Mouse (Mus musculus) monocyte, adult 2 months (primary cell): ENCODE data around the gene Mafb.

Experiments
- DNase-seq, 2 experiments: peaks; one replicate each; pipeline ENCODE4 v3.0.0; 2022; ENCODE audit warnings: low spot score in 2 of 2, low read depth in 1 of 2

Gene Mafb

DNA sequence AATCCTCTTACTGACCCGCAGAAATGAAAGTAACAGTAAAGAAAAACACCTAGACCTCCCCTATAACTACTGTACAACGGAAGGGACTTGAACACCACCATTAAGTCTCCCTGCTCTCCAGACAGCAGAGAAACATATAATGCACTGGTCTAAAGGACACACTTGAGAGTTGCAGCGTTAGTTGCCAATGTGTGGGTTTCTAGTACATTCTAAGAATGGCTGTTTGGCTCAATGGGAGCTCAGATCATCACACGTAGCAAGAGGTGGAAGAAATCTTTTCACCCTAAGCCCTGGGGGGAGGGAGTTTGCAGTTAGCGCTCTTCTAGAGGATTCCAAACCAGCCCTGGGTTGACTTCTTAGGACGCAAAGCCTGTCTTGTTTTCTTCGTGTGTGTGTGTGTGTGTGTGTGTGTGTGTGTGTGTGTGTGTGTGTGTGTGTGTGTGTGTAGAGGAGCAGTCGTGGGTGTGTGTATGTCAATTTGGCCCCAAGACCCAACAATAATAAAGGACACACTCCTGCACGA is 2.7 kb downstream of the Mafb start:
- no peak for DNase-seq

DNA sequence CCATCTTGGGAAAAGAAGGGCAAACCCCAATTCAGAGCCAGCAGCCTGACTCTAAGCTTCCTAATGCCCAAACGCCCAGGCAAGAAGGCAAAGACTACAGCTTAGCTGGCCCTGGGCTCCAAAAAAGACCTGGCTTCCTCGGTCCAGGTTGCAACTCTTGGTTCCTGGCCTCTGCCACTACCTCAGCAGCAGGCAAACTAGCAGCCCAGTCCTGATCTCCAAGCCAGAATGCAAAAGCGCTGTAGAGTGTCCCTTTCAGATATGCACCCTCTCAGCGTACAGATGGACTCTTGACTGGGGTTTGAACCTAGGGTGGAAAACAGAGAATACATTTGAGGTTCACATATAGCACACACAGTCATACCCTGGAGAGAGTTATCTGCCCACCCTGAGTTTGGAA is 3.7 kb downstream of the Mafb start:
- no peak for DNase-seq

DNA sequence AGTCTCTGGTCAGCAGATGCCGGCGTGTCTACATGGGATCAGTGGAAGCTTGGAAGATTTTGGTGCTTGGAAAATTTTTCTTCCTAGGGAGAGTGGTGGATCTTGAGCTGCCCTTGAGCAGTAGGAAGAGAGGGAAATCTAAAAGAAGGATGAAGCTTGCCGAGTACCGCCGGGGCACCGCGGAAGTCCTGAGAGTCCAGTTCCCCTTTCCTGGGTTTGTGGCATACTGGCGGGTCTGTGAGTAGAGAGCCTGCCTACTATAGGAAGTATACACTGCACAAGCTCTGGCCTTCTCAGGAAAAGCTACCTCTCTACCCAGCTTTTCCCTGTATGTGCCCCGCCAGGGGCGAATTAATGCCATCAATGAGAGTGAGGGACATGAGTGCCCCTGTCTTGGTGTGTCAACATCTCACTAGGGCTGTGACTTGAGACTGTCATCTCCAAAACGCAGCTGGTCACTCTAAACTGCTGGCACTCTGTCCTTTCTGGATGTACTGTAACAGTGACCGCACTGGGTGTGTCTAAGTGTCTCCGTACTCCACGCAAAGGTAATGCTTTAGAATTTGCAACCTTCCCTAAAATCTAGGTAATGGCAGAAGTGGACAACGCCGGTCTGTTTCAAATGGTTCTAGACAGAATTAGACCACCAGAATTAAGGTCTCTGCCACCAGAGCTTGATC is 5.3 kb downstream of the Mafb start:
- DNase-seq: peak in 1 of 2 experiments; percentile 52

DNA sequence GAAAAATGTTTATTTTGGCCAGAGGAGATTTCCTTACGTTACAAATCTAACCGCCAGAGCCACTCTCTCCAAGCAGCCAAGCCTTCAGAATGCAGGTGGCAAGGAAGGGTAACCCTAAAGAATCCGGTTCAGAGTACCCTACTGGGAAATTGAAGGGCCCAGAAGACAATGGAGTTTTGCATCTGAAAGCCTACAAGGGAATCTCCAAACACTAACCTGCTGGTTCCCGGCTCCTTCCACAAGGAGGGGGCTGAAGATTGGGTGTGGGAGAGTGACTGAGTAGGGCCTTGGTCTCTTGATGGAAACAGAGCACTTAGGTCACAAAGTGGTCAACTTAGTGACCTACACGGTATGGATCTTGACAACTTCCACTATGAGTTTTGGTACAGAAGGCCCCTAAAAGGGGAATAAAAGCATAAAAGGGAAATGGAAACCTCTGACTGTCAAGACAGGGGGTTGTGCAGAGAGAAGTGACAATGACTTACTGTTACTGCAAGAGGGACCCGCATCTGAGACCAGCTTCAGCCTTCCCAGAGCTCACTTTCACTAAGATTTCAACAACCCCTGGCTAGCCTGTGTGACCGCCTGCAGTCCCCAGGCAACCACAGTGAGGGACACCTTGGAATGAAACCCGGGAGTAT is 6.5 kb downstream of the Mafb start:
- DNase-seq: peak in 1 of 2 experiments; percentile 14

DNA sequence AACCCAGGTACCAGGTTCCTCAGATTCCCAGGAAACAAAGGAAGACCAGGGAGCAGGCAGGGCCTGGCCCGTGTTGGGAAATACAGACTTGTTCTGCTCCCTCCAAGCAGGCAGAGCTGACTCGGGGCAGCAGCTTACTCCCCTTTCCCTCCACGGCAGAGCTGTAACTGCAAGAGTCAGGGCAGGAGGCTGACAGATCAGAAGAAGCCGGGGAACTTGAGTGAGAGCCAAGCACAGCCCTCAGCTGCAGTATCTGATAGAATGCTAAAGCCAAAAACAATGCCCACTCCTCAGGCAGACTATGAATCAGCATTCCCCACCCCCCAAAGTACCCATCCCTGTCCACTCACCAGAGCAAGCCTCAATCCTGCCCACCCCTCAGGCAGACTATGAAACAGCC is 8.0 kb downstream of the Mafb start:
- DNase-seq: no peak

DNA sequence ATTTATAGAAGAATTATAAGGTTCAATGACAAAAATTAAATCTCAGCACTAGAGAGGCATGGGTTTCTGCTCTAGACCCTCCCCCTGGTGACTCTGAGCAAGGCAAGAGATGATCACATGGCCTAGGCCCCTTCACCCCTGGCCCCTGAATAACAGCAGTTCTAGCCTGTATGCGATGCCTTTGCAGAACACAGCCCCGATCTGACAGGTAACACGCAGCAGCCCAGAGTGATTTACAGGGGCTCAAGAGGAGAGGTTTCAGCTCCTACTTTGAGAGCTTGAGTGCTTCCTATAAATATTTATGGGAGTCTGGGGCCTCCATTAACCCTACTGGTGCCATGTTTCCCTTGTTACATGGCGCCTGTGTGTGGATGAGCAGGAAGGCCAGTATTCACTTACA is 9.4 kb downstream of the Mafb start:
- no peak for DNase-seq

DNA sequence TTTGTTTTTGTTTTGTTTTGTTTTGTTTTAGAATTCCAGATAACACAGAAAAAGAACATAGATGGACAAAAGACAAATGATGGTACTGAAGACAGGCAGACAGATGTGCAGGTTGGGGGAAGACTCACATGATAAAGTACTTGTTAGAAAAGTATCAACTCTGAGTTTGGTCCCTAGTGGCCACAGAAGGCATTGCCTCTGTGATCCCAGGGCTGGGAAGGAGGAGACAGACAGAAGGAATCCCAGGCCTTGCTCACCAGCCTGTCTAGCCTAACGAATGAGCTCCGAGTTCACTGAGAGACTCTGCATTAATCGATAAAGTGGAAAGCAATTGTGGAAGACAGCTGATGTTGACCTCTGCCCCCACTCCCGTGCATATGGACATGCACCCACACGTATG is 10.7 kb downstream of the Mafb start:
- no peak for DNase-seq

DNA sequence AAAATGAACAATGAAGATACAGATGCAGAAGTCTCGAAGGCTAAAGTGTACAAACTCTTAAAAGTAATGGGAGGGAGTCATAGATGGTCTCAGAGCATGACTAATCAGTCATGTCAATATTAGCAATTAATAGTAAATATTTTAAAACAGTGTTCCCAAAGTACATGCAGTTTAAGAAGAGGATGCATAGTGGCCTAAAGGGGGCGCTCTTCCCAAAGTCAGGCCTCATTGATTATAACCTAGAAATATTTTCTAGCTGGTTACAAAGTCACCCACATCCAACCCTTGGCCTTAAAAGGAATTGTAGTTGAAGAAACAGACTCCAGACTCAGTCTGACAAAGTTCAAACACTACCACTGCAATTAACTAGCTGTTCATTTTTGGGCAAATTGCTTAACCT is 12.5 kb downstream of the Mafb start:
- no peak for DNase-seq

DNA sequence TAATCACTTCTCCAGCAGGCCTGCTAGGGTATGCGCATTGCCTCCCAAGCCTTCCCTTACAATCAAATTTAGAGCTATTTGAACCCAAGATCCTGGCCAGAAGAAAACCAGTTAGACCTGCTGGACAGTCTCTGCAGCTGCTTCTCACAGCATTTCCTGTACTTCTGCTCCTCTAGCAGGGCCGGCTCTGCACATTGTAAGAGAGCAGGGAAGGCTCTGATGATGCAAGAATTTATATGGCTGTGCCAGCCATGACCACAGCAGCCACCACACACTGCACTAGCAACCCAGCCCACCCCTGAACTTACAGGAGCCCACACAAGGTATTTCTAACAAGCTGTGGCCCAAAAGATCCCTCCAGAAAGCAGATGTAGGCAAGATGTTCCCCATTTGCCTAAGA is 13.3 kb downstream of the Mafb start:
- no peak for DNase-seq

DNA sequence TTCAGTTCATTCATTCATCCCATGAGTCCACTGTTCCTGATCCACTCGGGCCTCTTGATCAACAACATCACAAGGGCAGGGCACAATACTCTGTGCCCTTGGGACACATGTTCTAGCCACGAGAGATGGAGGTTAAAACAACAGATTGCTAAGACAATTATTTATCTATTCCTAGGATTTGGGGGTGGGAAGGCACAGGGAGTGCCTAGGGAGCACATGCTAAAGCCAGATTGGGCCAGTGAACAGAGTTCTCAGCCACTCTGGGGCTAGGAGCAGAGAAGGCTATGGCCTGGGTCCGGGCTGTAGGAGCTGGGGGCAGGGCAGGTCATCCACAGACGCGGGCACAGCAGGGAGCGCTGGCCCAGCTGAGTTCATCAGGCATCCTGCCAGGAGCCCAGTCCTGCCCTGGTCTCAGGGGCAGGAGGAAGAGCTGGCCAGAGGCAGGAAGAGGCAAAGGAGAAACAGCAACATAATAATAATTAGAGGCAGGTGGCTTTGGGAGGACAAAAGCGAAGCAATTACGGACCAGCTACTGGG is 15.8 kb downstream of the Mafb start:
- DNase-seq: no peak

DNA sequence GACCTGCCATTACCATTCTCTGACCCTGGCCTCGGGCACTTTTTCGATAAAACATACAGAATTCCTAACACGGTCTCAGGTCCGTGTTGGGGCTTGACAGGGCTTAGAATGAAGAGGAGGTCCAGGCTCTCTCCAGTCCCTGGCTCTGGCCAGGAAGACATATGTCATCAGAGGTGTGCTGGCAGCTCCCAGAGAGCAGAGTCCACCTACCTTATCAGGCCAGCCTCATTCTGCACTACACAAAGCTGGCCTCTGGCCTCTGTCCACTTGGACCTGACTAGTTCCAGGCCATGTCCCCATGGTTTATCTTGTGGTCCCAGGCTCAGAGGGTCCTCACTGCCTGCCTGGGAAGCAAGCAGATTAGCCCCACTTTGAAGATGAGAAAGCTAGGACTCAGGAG is 17.3 kb downstream of the Mafb start:
- DNase-seq: no peak

DNA sequence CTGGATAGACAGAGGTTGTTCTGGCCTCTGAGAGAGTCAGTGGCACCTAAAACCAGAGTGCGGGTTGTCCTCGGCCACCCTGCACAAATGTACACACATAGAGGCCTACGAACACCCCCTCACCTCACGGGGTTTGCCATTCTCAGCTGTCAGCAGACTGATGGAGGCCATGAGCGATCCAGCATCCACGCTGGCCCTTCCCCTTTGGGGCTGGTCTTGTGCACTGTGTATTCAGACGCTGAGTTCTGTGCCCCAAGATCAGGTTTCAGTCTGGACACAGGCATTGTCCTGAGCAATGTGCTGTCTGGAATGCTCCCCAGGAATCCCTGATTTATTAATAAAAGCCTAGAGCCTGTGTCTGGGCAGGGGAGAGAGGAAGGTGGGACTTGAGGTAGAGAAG is 18.1 kb downstream of the Mafb start:
- no peak for DNase-seq

DNA sequence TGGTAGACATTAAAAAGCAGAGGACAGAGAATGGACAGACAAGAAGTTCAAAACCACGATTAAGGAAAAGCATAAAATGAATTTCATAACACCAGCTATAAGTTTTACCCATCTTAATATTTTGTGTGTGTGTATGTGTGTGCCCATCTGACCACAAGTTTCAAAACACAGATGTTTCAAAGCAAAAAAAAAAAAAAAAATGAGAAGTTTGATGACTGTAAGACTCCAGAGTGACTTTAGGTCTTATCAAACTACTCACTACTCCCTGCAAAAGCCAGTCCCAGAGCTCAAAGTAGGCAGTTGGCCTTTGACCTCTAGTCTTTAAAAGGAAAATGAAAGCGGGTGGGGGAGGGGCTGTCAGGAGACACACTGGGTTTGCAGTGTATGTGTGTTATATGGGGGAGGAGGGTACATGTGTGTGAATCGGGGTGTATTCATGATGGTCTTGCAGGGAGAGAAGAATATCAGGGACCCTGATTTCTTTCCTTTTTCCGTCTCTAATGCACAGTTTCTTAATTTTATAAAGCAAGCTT is 18.7 kb downstream of the Mafb start:
- DNase-seq: no peak

DNA sequence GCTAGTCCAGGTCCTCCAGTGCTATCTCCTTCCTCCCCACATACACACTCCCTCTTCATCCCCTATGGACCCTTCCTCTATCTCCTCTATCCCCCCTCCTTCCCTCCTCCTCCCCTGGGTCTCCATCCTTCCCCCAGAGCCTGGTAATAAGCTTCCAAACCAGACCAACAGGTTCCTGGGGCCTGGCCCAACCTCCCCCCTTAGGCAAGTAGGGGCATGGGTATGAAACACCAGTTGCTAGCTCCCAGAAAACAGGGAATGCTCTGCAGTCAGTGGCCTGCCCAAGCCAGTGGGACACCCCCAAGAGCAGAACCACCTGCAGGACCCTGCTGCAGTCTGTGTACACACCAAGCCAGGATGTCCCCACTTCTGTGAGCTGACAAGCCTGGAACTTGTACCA is 21.2 kb downstream of the Mafb start:
- DNase-seq: no peak

DNA sequence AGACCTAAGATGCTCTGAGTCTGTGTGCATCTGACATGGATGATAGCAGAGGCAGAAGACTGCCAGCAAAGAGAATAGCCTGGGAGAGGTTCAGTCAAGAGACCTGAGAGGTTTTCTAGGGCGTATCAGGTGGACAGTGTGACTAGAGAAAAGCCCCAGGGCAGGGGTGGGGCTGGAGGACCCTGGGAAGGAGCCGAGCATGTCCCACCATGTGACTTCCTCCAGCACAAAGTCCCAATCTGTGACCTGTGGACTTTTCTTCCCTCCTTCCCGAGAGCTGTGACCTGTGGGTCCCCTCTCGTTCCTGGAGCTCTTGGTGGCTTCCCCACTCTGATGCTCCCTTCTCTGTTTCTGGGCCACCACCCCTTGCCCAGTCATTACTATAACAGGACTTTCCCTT is 26.7 kb downstream of the Mafb start:
- no peak for DNase-seq

DNA sequence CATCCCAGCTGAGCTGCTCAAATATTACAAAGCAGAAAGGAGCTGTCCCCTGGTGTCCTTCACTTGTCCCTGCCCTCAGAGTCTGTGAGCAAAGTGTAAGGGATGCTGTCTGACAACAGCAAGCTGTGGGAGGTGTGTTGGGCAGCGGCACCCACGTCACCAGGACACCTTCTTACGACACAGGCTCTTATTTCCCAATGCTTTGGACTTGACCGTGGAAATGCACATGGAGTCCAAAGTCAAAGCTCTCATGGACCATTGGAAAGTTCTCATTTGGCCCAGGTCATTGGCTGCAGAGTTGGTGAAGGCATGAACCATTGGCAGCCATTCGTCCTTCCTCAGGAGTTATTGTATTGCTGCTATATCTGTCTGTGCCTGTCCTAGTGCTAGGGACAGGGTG is 27.3 kb downstream of the Mafb start:
- DNase-seq: no peak

DNA sequence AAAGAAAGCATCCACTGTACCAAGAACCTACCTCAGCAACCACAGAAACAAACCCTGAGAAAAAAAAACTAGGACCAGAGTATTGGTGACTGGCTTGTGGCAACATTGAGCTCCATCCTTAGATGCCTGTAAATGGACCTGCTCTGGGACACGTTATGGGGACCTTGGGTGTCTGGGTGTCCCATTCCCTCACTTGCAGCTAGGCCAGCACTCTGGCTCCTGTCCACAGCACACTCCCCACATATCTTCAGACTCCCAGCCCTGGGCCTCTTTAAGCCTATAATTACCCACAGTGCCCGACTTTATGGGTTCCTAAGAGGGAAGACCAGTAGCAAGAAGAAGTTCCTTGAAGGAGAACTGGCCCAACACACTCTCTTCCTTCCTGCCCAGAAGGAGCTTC is 30.8 kb downstream of the Mafb start:
- DNase-seq: no peak

DNA sequence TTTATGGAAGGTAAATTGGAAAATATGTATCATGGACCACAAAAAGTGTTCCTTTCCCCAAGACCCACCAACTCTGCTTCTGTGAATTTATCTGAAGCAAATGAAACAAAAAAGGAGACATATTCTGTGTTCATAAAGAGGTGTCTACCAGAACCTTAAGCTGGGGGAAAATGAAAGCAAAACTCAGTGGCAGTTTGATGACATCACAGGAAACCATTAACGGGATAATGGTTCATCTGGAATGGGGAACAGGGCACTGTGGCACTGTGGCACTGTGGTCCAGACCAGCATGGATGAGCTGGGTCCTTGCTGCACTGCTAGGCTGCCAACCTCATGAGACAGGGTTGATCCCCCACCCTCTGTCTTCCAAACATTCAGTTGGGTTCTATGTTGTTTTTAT is 31.8 kb downstream of the Mafb start:
- no peak for DNase-seq

DNA sequence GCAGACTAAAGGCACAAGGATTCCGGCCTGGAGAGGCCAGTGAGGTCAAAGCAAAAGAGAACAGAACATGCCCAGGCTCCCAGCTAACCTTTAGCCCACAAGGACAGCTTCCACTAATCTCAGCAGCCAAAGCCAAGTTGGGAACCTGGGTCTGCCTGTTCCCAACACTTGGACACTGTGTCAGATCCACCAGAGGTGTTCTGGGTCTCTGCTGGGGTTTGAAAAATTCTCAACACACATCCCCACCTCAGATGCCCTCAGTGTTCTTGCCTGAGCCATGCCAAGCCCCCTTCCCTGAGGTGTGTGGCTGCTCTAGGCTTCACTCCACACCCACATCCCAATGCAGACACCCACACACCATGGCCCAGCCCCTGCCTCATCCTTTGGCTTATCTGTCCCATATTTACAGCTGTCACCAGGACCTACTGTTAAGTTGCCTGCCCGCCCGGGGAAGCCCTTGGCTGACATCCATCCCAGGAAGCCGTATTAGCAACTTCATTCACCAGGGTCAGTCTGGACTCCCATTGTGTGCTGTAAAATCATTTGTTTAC is 32.7 kb downstream of the Mafb start, which contains the start of gene Gm826:
Gene Gm826 (minus strand): TSS at position 52 of the 551 bp plus-strand sequence.
- no peak for DNase-seq

DNA sequence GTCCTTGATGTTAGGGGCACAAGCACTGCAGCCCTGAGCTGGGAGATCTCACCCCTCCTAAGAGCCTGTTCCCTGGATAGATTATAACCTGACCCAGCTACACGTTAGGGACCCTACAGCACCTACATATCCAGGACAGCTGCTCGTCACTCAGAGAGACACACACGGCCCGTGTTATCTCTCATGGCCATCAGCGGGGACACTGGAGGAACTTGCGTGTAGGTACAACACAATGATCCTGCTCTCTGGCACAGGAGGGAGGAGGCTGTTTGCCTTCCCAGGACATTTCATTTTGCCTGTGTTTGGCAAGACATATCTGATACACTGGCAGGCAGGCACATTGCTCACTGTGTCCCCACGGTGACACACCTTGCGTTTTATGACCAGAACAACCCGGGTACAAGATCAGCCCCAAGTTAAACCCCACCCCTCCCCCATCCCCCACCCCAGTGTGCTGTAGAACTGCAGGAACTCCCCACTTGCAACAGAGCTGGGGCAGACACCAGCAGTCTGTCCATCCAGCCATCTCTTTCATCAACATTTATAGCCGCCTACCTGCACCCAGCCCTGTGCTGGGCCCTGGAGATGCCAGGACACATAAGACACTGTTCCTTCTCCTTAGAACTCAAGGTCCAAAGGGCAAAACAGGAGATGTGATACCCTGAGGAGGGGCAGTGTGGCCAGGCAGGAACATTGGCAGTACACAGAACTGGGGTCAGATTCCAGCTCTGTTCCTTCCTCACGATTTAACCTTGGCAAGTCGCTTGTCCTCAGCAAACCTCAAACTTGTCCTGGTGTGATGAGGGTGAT is 34.1 kb downstream of the Mafb start:
- no peak for DNase-seq

DNA sequence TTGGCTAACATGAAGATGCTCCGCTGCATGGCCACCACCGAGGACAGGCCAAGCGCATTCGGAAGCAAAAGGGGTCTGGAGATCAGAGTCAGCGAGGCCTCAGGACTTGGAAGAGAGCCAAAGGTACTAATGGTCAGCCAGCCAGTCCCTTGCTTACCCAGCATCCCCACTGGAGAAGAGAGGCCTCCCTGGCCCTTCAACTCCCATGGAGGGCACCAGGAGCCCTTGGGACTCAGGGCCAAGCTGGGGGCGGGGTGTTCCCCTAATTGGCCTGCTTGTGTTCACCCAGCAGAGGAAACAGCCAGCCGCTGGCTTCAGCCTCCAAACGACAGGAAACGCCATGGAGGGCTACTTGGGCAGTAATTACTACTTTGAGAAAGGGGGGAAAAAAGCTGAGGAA is 38.0 kb downstream of the Mafb start:
- no peak for DNase-seq
